Mouse (Mus musculus) lung, adult 2 months (tissue): ENCODE measurements around the gene Cpt1c.

Source experiments
- CTCF ChIP-seq: fragments of 200-500 bp; IDR thresholded peaks from 2 replicates; pipeline ENCODE4 v1.5.1; 2011; ENCODE audit warnings: mild to moderate bottlenecking, low read length, control low read depth; ENCODE audit not compliant: insufficient read depth
- POLR2A ChIP-seq: fragments of 200-500 bp; IDR thresholded peaks from 2 replicates; pipeline ENCODE4 v1.6.1; 2011; ENCODE audit warnings: low read depth, mild to moderate bottlenecking, control low read depth, low read length, borderline replicate concordance; ENCODE audit errors: extremely low read depth

DNA sequence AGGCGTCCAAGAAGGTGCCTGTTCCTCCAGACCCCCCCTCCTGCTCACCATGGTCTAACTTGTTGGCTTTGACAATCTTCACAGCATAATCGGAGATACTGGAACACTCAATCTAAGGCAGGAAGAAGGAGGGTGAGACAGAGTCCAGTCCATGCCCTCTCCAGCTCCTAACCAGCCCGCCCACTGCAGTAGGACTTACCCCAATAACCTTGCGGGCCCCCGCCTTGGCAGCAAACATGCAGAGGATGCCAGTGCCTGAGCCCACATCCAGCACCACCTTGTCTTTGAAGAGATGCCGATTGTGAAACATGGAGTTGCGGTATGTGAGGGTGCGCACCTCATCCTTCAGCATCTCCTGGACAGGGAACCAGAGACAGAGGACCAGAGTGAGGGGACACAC is 6.9 kb upstream of the Cpt1c start:
- no peak for TF ChIP-seq CTCF
- TF ChIP-seq POLR2A = no peak
